Mouse (Mus musculus) lung, postnatal 0 days (tissue): ENCODE data around the gene Rnf149.

Experiments used
- CTCF ChIP-seq: IDR thresholded peaks from 2 replicates; pipeline ENCODE4 v1.5.1; 2016; ENCODE audit warnings: antibody characterized with exemption, mild to moderate bottlenecking
- EP300 ChIP-seq: IDR thresholded peaks from 2 replicates; pipeline ENCODE4 v1.6.1; 2016; ENCODE audit warnings: antibody characterized with exemption, mild to moderate bottlenecking, control low read depth

DNA sequence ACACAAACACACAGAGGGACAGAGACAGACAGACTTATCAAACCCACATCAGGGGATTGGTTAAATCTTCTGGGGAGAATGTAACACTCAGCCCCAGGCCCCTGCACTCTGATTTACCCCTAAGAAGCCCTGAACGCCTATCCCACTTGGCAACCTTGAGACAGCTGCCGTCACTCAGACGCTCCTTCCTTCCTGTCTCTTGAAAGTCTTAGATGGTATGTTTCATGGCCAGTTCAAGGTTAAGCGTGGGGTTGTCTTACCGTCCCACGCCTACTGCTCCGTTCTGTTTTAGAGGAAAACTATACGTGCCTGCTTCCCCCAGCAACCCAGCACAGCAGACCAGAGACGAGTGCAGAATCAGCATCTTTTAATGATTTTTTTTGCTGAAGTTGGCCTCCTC is 71.6 kb downstream of the Rnf149 start:
- TF ChIP-seq CTCF: no peak
- no peak for TF ChIP-seq EP300
